Mouse (Mus musculus) liver, embryonic 14.5 days (tissue): Measurements from ENCODE around the gene Serpina3i.

Source experiments
- CTCF ChIP-seq: IDR thresholded peaks from 2 replicates; pipeline ENCODE4 v1.5.1; 2016; ENCODE audit warnings: antibody characterized with exemption, low read depth, control low read depth
- EP300 ChIP-seq: IDR thresholded peaks from 2 replicates; pipeline ENCODE4 v1.6.1; 2016; ENCODE audit warnings: antibody characterized with exemption, low read depth

- TF ChIP-seq CTCF (no peak), EP300 (no peak)
Measured at GRCm38 (mm10) chr12:104289872-104290271, 26.9 kb downstream of the Serpina3i start.
